Mouse (Mus musculus) kidney, adult 2 months (tissue): ENCODE data around the gene Ilkap. TPM values are rescaled to one million over a fixed set of nuclear protein-coding genes. Genes with fewer than 3 reads are reported as not detected.

Source experiments
- DNase-seq: peaks from one replicate; pipeline ENCODE4 v3.0.0; 2021
- H3K27ac ChIP-seq: fragments of 200-500 bp; 2 replicates; pipeline ENCODE4 v1.5.1; 2012; ENCODE audit warnings: low read depth, low read length, control low read depth, inconsistent platforms; ENCODE audit not compliant: insufficient read depth
- H3K27me3 ChIP-seq: fragments of 200-500 bp; replicated peaks from 2 replicates; pipeline ENCODE4 v1.6.1; 2012; ENCODE audit warnings: mild to moderate bottlenecking, moderate library complexity, low read length, inconsistent platforms; ENCODE audit not compliant: control insufficient read depth, insufficient read depth
- H3K36me3 ChIP-seq: fragments of 200-500 bp; 2 replicates; pipeline ENCODE4 v1.6.1; 2012; ENCODE audit warnings: mild to moderate bottlenecking, moderate library complexity, low read length, inconsistent platforms; ENCODE audit not compliant: control insufficient read depth, insufficient read depth
- H3K4me1 ChIP-seq: fragments of 200-500 bp; 2 replicates; pipeline ENCODE4 v1.6.1; 2011; ENCODE audit warnings: low read length; ENCODE audit not compliant: control insufficient read depth, insufficient read depth
- H3K4me3 ChIP-seq: fragments of 200-500 bp; 2 replicates; pipeline ENCODE4 v1.5.1; 2011; ENCODE audit warnings: mild to moderate bottlenecking, low read depth, low read length, control low read depth; ENCODE audit not compliant: insufficient read depth
- CTCF ChIP-seq: fragments of 200-500 bp; conservative IDR thresholded peaks from 2 replicates; pipeline ENCODE4 v1.5.1; 2011; ENCODE audit warnings: low read depth, mild to moderate bottlenecking, control low read depth, low read length, moderate library complexity, mixed read lengths; ENCODE audit not compliant: insufficient read depth, insufficient read length
- POLR2A ChIP-seq: fragments of 200-500 bp; IDR thresholded peaks from one replicate; pipeline ENCODE4 v1.6.1; 2011; ENCODE audit warnings: low read depth, low read length, control low read depth
- WGBS: fragments of 180-500 bp; shearing (Covaris S2); methylation state at CpG from one replicate; pipeline ENCODE4 v1.1.7; 2018; 5-methylcytosine and 5-hydroxymethylcytosine counted together
- polyA plus RNA-seq: library from polyadenylated mRNA; depleted of rRNA; stranded (reverse); fragments of >200 nt; gene quantifications from 2 replicates; pipeline ENCODE4 v1.2.3, GENCODE M21; 2012

The Ilkap gene
- polyA plus RNA-seq, 1 experiment: 47.9 TPM

DNA sequence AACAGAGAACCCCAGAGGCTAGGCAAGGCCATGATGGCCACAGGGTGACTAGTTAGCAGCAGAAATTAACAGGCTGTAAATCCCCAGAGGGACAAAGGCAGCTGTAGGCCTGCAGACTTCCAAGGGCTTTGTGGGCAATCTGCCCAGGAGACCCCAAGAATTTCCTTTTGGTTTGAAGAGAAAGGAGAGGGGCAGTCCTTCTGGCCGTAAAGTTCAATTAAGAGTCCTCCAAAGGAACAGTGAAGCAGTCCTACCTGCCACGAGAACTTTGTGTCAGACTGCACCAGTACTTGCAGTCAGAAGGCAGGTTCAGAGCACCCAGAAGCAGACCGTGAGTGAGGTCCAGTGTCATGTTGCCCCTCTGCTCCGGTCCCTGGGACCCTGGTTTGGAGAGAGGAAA, 16.3 kb upstream of the Ilkap start:
- Histone ChIP-seq H3K4me3 (no peak overlapping the region), H3K36me3 (0 out of 2 replicates have a peak, but pooled peaks cover 2% of the 10 kb centered on the region), H3K27ac (no peak overlapping the region), H3K27me3 (no peaks in the 10 kb centered on the region), H3K4me1 (no peaks in the 10 kb centered on the region)
- 79% methylated on average over 4 of the region's 4 CpGs for WGBS
- TF ChIP-seq CTCF (no peak), POLR2A (no peak)
- DNase-seq: no peak

DNA sequence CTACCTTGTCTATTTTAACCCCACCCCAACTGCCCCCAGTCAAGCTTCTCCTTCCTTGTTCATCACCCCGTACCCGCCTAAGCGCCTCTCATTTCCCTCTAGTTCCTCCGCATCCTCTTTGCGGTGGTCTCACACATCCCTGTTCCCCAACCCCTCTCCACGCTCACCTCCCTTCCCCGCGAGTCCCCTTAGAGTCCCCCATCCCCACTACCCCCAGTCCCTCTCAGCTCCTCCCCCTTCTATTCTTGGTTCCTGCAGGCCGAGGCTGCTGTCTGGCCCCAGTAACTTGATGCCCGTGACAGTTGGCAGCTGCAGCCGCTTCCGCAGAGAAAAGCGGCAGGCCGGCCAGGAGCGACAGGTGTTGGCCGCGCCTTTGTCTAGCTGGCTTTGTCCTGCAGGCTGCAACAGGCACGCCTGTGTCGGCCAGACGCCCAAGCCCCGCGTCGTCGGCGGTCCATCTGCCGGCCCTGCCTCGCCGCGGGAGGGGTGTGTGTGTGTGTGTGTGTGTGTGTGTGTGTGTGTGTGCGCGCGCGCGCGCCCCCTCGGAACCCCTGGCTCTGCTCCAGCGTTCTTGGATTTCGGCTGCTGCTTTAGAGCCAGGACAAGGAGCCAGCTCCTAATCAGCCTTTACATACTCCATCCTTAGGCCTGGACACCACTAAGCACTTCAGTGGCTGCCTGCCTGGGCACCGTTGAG, 15.4 kb upstream of the Ilkap start, which contains the start of gene Hes6:
TSS of gene Hes6 (minus strand) at position 141 of the 697 bp plus-strand sequence.
- no peaks in the 10 kb centered on the region for H3K4me1 ChIP-seq
- H3K4me3 ChIP-seq: peak within 1 kb of the TSS; percentile 77
- peak within 1 kb of the TSS; percentile 87 for H3K27ac ChIP-seq
- 3% methylated on average over 39 of the region's 39 CpGs for WGBS
- no peaks in the 10 kb centered on the region for H3K36me3 ChIP-seq
- DNase-seq: peak; percentile 78
- H3K27me3 ChIP-seq: no peaks in the 10 kb centered on the region
- TF ChIP-seq POLR2A: no peak
- no peak for TF ChIP-seq CTCF

DNA sequence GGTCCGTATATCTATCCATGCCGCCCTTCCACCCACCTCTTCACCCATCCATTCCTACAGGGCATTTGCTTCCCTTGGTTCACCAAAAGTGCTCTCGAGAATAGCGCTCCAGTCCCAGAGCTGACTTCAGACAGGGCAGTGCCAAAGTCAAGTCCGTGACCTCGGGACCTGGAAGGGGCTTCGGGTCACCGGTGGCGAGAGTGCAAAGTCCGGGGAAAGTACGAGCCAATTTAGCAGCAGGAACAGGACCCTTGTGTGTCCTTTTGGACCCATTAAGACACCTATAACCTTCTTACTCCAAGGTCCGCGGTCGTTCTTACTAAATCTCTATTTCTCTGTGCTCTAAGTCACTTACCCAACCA, 14.9 kb upstream of the Ilkap start:
- peak; percentile 92 for DNase-seq
- H3K4me3 ChIP-seq: peak overlapping the region; percentile 45
- H3K4me1 ChIP-seq: no peaks in the 10 kb centered on the region
- H3K36me3 ChIP-seq: no peaks in the 10 kb centered on the region
- no peaks in the 10 kb centered on the region for H3K27me3 ChIP-seq
- peak overlapping the region; percentile 87 for H3K27ac ChIP-seq
- no peak for TF ChIP-seq CTCF
- no peak for TF ChIP-seq POLR2A
- WGBS: 3% methylated on average over 14 of the region's 14 CpGs

DNA sequence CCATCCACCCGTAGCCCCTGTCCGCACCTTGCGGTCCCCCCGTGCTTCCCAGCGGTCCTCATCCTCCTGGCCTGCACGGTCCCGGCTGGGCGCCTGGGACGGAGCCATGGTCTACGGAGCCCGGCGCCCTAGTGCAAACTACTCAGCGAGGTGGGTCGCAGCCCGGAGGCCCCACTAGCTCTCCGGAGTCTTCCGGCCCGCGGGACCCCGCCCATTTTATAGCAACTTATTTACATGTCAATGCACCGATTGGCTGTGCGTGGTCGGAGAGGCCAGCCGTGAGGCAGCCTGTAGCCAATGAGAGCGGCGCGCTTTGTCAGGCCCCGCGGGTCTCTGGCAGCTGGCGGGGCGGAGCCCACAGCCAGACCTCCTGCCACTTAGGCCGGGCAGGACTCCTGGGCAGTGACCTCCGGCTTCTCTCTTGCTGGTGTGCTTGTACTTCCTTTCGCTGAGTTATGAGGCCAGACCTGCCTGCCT, 14.5 kb upstream of the Ilkap start:
- H3K36me3 ChIP-seq: no peaks in the 10 kb centered on the region
- peak overlapping the region; percentile 87 for H3K27ac ChIP-seq
- TF ChIP-seq CTCF (no peak), POLR2A (peak; percentile 33)
- under 1% methylated on average over 34 of the region's 34 CpGs for WGBS
- no peaks in the 10 kb centered on the region for H3K27me3 ChIP-seq
- H3K4me1 ChIP-seq: no peaks in the 10 kb centered on the region
- peak overlapping the region; percentile 77 for H3K4me3 ChIP-seq
- peak; percentile 98 for DNase-seq

DNA sequence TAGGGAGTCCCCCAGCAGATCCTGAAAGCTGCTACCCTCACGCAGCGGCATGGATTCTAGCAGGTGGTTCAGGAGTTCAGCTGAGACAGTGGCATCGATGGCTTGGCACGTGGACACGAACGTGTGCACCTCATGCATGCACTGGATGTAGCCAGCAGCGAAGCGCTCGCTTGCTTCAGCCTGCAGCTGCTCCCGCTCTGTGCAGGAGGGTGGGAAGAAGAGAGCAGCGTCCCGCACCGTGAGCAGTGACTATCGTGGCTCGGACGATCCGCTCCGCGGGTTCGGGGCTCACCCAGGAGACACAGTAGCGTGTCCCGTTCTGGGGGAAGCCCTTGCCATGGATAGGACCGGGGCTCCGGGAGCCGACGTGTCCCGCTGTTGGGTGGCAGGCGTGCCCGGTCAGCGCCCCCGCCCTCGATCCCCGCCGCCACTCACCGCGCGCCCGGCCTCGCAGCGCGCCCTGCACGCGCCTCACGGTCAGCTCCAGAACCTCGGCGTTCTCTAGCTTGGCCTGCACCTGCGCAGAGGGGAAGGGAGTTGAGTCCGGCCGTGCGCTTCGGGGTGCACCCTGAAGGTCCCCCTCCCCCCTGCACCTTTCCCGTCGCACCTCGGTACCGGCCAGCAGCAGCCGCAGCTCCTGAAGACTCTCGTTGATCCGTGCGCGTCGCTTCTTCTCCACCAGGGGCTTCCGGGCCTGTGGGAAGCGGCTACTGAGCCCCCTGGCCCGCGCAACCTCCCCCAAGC, 13.8 kb upstream of the Ilkap start:
- no peaks in the 10 kb centered on the region for H3K27me3 ChIP-seq
- 5% methylated on average over 65 of the region's 65 CpGs for WGBS
- H3K4me3 ChIP-seq: peak overlapping the region; percentile 77
- H3K27ac ChIP-seq: no peak overlapping the region
- no peaks in the 10 kb centered on the region for H3K4me1 ChIP-seq
- no peaks in the 10 kb centered on the region for H3K36me3 ChIP-seq
- TF ChIP-seq POLR2A (no peak), CTCF (no peak)
- peak; percentile 48 for DNase-seq

DNA sequence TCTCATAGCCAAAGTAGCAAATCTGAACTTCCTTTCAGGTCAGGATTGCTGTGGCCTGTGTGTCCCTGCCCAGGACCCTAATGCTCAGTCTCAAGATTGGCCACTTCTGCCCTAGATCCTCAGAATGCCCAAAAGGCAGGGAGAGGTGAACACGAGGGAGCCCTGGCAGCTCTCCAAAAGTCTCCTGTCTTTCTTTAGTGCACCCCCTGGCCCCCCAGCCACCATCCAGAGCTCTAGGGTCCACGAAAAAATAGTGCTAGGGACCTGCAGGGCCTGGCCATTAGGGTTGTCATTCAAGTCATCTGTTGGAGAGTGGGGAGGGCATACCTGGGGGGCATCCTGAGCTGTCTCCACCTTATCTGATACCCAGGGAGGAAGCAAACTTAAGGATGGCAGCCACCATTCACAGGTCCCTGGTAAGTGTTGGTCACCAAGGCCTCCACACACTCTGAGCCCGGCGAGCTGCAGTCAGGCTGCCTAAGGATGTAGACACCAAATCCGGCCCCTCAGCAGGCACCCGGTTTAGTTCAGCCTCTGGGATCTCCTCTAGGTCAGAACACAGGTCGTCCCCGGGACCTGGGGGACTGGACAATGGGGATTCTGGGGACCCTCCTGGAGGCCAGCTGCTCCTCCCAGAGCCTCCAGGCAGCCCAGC, 13.1 kb upstream of the Ilkap start:
- no peak overlapping the region for H3K4me3 ChIP-seq
- no peak overlapping the region for H3K27ac ChIP-seq
- TF ChIP-seq CTCF: no peak
- no peak for TF ChIP-seq POLR2A
- no peaks in the 10 kb centered on the region for H3K4me1 ChIP-seq
- no peaks in the 10 kb centered on the region for H3K36me3 ChIP-seq
- no peak for DNase-seq
- no peaks in the 10 kb centered on the region for H3K27me3 ChIP-seq
- 79% methylated on average over 8 of the region's 8 CpGs for WGBS

DNA sequence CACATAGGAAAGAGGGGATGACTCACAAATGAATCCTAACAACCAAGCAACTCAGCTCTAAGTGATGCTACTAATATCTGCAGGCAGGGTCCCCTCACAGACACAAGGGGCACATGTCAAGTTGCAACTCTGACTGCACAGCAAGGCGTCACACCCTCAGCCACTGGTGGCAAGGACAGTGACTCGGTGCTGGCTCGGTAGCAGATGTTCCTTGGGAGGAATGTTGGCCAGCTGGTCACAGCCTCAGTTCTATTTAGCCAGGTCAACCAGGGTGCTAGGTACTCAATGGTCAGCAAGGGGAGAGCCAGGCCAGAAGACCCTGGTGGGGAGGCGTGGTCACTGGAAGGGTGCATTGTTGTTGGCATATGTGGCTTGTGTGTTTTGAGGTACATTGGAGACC, 9.2 kb upstream of the Ilkap start:
- Histone ChIP-seq H3K4me3 (no peak overlapping the region), H3K27me3 (no peaks in the 10 kb centered on the region), H3K27ac (no peak overlapping the region), H3K4me1 (no peaks in the 10 kb centered on the region), H3K36me3 (no peaks in the 10 kb centered on the region)
- DNase-seq: no peak
- 80% methylated on average over 4 of the region's 4 CpGs for WGBS
- TF ChIP-seq POLR2A: no peak
- no peak for TF ChIP-seq CTCF
